Mouse (Mus musculus): ENCODE results near the gene Msl3l2. TPM values are rescaled to one million over a fixed set of nuclear protein-coding genes. Genes with fewer than 3 reads are reported as not detected.
A peak's percentile ranks its signal among the peaks of the same experiment; 100 is the strongest.

Msl3l2 gene
- 11.4 and 11.5 TPM in 2 replicates for polyA plus RNA-seq (2016; fragmentation: Nextera tagmentation; extraction: Ambion mirVana)

- no peak within 1 kb of the TSS for H3K9ac ChIP-seq (replicated peaks)
- H3K27me3 ChIP-seq: no peaks in the 10 kb centered on the region
- 32% methylated on average over 18 of the region's 18 CpGs for WGBS
- no peaks in the 10 kb centered on the region for H3K9me3 ChIP-seq
- H3K4me1 ChIP-seq: 0 out of 2 replicates have a peak, but pooled peaks cover 6% of the 10 kb centered on the region
- H3K36me3 ChIP-seq: no peaks in the 10 kb centered on the region
- H3K27ac ChIP-seq (replicated peaks): no peak within 1 kb of the TSS
- peak within 1 kb of the TSS; percentile 31 for H3K4me2 ChIP-seq (replicated peaks)
- peak within 1 kb of the TSS; percentile 12; the same call in 1 of the 2 replicates for H3K4me3 ChIP-seq
- ATAC-seq (ENCODE audit: low FRiP score, low read depth): peak; percentile 76
These were observed at the start of gene Msl3l2 for GRCm38 (mm10) chr10:56106333-56106995. Gene Msl3l2, plus strand, starts transcription at chr10:56106917.

- WGBS: 54% methylated on average over 3 of the region's 3 CpGs
These were observed 47.7 kb upstream of the Msl3l2 start for GRCm38 (mm10) chr10:56058979-56059422.

GRCm38 (mm10) chr10:56061238-56061830 is 45.4 kb upstream of the Msl3l2 start:
- no peak overlapping the region for H3K27ac ChIP-seq (replicated peaks)

More at GRCm38 (mm10) chr10:56058979-56059422, 47.7 kb upstream of the Msl3l2 start:
- H3K27me3 ChIP-seq: no peaks in the 10 kb centered on the region
- no peak overlapping the region for H3K9ac ChIP-seq (replicated peaks)
- H3K4me1 ChIP-seq: peaks cover 6% of the 10 kb centered on the region
- no peak overlapping the region for H3K4me3 ChIP-seq
- no peaks in the 10 kb centered on the region for H3K36me3 ChIP-seq
- H3K27ac ChIP-seq (replicated peaks): 0 out of 2 replicates have a peak overlapping the region, but pooled peaks have one; percentile 15
- no peak for ATAC-seq (ENCODE audit: low FRiP score, low read depth)
- H3K4me2 ChIP-seq (replicated peaks): no peak overlapping the region
- H3K9me3 ChIP-seq: no peaks in the 10 kb centered on the region

GRCm38 (mm10) chr10:56062746-56063145 is 44.0 kb upstream of the Msl3l2 start:
- Histone ChIP-seq H3K27me3 (no peaks in the 10 kb centered on the region), H3K9ac (replicated peaks) (no peak overlapping the region), H3K4me3 (no peak overlapping the region), H3K4me1 (peaks cover 6% of the 10 kb centered on the region), H3K4me2 (replicated peaks) (no peak overlapping the region), H3K36me3 (no peaks in the 10 kb centered on the region), H3K27ac (replicated peaks) (no peak overlapping the region), H3K9me3 (no peaks in the 10 kb centered on the region)
- 98% methylated on average over 2 of the region's 2 CpGs for WGBS
- ATAC-seq (ENCODE audit: low FRiP score, low read depth): no peak

More at GRCm38 (mm10) chr10:56061238-56061830, 45.4 kb upstream of the Msl3l2 start:
- H3K27me3 ChIP-seq: no peaks in the 10 kb centered on the region
- no peak overlapping the region for H3K9ac ChIP-seq (replicated peaks)
- H3K4me2 ChIP-seq (replicated peaks): no peak overlapping the region
- no peaks in the 10 kb centered on the region for H3K9me3 ChIP-seq
- WGBS: 90% methylated on average over 2 of the region's 2 CpGs
- H3K4me1 ChIP-seq: peaks cover 6% of the 10 kb centered on the region
- H3K4me3 ChIP-seq: no peak overlapping the region
- ATAC-seq (ENCODE audit: low FRiP score, low read depth): no peak
- H3K36me3 ChIP-seq: no peaks in the 10 kb centered on the region

DNA sequence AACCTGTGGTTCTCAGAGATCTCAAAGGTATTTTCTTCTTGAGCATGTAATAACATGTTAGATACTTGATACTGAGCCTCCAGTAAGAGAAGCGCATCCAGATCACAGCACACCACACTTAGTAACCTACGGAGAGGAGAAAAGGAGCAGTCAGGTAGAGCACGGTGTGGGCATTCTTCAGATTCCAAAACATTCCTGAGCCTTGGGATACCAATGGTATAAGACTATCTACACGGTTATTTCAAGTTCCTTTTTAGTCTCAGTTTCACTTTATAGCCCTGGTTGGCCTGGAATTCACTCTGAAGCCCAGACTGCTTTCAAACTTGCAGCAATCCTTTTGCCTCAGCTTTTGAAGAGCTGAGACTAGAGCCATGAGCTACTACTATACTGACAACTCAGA is 17.0 kb upstream of the Msl3l2 start:
- H3K36me3 ChIP-seq: no peaks in the 10 kb centered on the region
- H3K4me3 ChIP-seq: no peak overlapping the region
- H3K27ac ChIP-seq (replicated peaks): no peak overlapping the region
- 88% methylated on average over 4 of the region's 4 CpGs for WGBS
- H3K27me3 ChIP-seq: no peaks in the 10 kb centered on the region
- no peaks in the 10 kb centered on the region for H3K4me1 ChIP-seq
- H3K9me3 ChIP-seq: no peaks in the 10 kb centered on the region
- ATAC-seq (ENCODE audit: low FRiP score, low read depth): no peak
- no peak overlapping the region for H3K4me2 ChIP-seq (replicated peaks)
- H3K9ac ChIP-seq (replicated peaks): no peak overlapping the region

GRCm38 (mm10) chr10:56094586-56094985 is 12.1 kb upstream of the Msl3l2 start:
- H3K9me3 ChIP-seq: no peaks in the 10 kb centered on the region
- H3K27me3 ChIP-seq: no peaks in the 10 kb centered on the region
- no peak overlapping the region for H3K9ac ChIP-seq (replicated peaks)

GRCm38 (mm10) chr10:56096757-56097156 is 10.0 kb upstream of the Msl3l2 start:
- H3K4me2 ChIP-seq (replicated peaks): no peak overlapping the region
- no peak overlapping the region for H3K27ac ChIP-seq (replicated peaks)
- H3K9ac ChIP-seq (replicated peaks): no peak overlapping the region
- H3K4me3 ChIP-seq: no peak overlapping the region
- H3K4me1 ChIP-seq: no peaks in the 10 kb centered on the region
- no peaks in the 10 kb centered on the region for H3K27me3 ChIP-seq
- ATAC-seq (ENCODE audit: low FRiP score, low read depth): no peak
- no peaks in the 10 kb centered on the region for H3K9me3 ChIP-seq
- H3K36me3 ChIP-seq: no peaks in the 10 kb centered on the region

More at GRCm38 (mm10) chr10:56094586-56094985, 12.1 kb upstream of the Msl3l2 start:
- Histone ChIP-seq H3K4me1 (no peaks in the 10 kb centered on the region), H3K4me2 (replicated peaks) (no peak overlapping the region), H3K27ac (replicated peaks) (no peak overlapping the region), H3K36me3 (no peaks in the 10 kb centered on the region), H3K4me3 (no peak overlapping the region)
- WGBS: 75% methylated on average over 5 of the region's 5 CpGs
- ATAC-seq (ENCODE audit: low FRiP score, low read depth): peak; percentile 47; the same call in 1 of the 2 replicates

GRCm38 (mm10) chr10:56099126-56099525 is 7.6 kb upstream of the Msl3l2 start:
- no peaks in the 10 kb centered on the region for H3K9me3 ChIP-seq
- H3K4me2 ChIP-seq (replicated peaks): no peak overlapping the region
- no peaks in the 10 kb centered on the region for H3K36me3 ChIP-seq
- H3K27me3 ChIP-seq: no peaks in the 10 kb centered on the region
- H3K9ac ChIP-seq (replicated peaks): no peak overlapping the region
- H3K4me1 ChIP-seq: no peaks in the 10 kb centered on the region
- H3K27ac ChIP-seq (replicated peaks): no peak overlapping the region
- ATAC-seq (ENCODE audit: low FRiP score, low read depth): no peak
- no peak overlapping the region for H3K4me3 ChIP-seq
- 87% methylated on average over 3 of the region's 3 CpGs for WGBS

GRCm38 (mm10) chr10:56099641-56100310 is 6.9 kb upstream of the Msl3l2 start:
- Histone ChIP-seq H3K9ac (replicated peaks) (no peak overlapping the region), H3K4me3 (no peak overlapping the region), H3K9me3 (no peaks in the 10 kb centered on the region), H3K27ac (replicated peaks) (no peak overlapping the region), H3K36me3 (no peaks in the 10 kb centered on the region), H3K4me2 (replicated peaks) (no peak overlapping the region), H3K4me1 (no peaks in the 10 kb centered on the region), H3K27me3 (no peaks in the 10 kb centered on the region)
- no peak for ATAC-seq (ENCODE audit: low FRiP score, low read depth)
- 91% methylated on average over 3 of the region's 3 CpGs for WGBS

GRCm38 (mm10) chr10:56106996-56107334 is 248 bp downstream of the Msl3l2 start:
- H3K4me1 ChIP-seq: 0 out of 2 replicates have a peak, but pooled peaks cover 6% of the 10 kb centered on the region
- H3K4me3 ChIP-seq: peak overlapping the region; percentile 12; the same call in 1 of the 2 replicates
- WGBS: 26% methylated on average over 1 of the region's 1 CpGs
- peak overlapping the region; percentile 31 for H3K4me2 ChIP-seq (replicated peaks)
- no peak overlapping the region for H3K9ac ChIP-seq (replicated peaks)
- ATAC-seq (ENCODE audit: low FRiP score, low read depth): no peak
- H3K27ac ChIP-seq (replicated peaks): no peak overlapping the region
- H3K27me3 ChIP-seq: no peaks in the 10 kb centered on the region
- H3K36me3 ChIP-seq: no peaks in the 10 kb centered on the region
- no peaks in the 10 kb centered on the region for H3K9me3 ChIP-seq

GRCm38 (mm10) chr10:56114951-56115635 is 8.4 kb downstream of the Msl3l2 start:
- peak; percentile 91 for ATAC-seq (ENCODE audit: low FRiP score, low read depth)
- no peaks in the 10 kb centered on the region for H3K36me3 ChIP-seq
- no peaks in the 10 kb centered on the region for H3K27me3 ChIP-seq
- H3K9ac ChIP-seq (replicated peaks): peak overlapping the region; percentile 73
- H3K27ac ChIP-seq (replicated peaks): peak overlapping the region; percentile 83
- peak overlapping the region; percentile 86 for H3K4me2 ChIP-seq (replicated peaks)
- no peaks in the 10 kb centered on the region for H3K9me3 ChIP-seq
- H3K4me1 ChIP-seq: peaks cover 8% of the 10 kb centered on the region
- peak overlapping the region; percentile 65 for H3K4me3 ChIP-seq
- WGBS: under 1% methylated on average over 50 of the region's 50 CpGs
